Mouse (Mus musculus): ENCODE measurements at regions not wholly inside any gene's neighbourhood (a gene's known extent, or its start where the extent isn't known, plus 50 kb on each side); places are given as distances from the start of the nearest gene placed in this dataset.

- no peak for TF ChIP-seq CTCF (IDR thresholded peaks at IDR 0.05; ENCODE audit: low read depth)
- TF ChIP-seq EP300 (optimal IDR thresholded peaks at IDR 0.05) = no peak
These were observed 94.0 kb downstream of the Hes1 start for GRCm38 (mm10) chr16:30158184-30158583.

Data from stomach, postnatal 0 days (tissue).